Mouse (Mus musculus): ENCODE results near the gene Slc25a36. TPM values are rescaled to one million over a fixed set of nuclear protein-coding genes. Genes with fewer than 3 reads are reported as not detected.

Slc25a36 gene
- 14.4 TPM for polyA plus RNA-seq (2015; fragmentation: Illumina TruSeq; extraction: RNeasy Lipid Tissue Mini Kit (QIAGEN cat#74804); ENCODE audit: insufficient read depth, low read depth, low replicate concordance)

DNA sequence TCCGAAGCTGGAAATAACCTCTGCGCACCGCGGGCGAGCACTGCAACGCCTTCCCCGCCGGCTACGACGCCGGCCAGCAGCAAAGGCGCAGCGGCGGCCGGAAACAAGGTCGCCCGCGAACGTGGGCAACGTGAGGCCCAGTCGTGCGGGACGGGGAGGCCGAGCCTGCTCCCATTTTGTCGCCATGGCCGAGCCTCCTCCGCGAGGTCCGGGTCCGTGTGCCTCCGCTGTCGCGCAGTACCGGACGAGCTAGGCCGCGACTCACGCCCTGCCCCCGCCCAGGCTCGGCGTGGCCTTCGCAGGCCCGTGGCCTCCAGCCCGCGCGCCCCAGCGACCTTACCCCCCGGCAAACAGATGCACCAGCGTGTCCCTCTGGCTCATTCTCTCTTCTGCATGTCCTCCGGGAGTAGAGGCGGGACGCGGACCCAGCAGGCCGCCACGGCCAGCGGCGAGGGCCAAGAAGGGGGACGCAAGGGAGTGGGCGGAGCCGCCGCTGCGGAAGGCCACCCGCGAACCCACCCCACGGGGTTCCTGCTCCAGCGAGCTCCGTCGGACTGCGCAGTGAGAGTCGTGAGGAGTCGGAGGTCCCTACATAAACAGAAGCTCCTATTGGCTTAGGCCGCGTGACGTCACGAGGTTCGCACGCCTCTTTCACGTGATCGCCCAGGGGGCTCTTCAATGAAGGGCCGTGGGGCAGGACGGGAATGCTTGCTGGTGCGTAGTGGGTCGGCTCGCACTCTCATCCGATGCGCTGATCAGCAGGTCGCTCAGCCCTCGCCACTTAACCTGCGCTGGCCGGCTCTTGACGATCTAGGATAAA is at the start of gene Slc25a36:
TSS of gene Slc25a36 (minus strand) at position 587 of the 820 bp plus-strand sequence.

Other genes with a start within 250 kb of the Slc25a36 start
- gene Pxylp1, start 218.5 kb downstream of the Slc25a36 start, polyA plus RNA-seq (2015; fragmentation: Illumina TruSeq; extraction: RNeasy Lipid Tissue Mini Kit (QIAGEN cat#74804); ENCODE audit: insufficient read depth, low read depth, low replicate concordance), result 3.8 TPM
- gene Spsb4, start 92.3 kb downstream of the Slc25a36 start, polyA plus RNA-seq (2015; fragmentation: Illumina TruSeq; extraction: RNeasy Lipid Tissue Mini Kit (QIAGEN cat#74804); ENCODE audit: insufficient read depth, low read depth, low replicate concordance), result not detected

All from pancreas, adult 10 weeks (tissue).